Mouse (Mus musculus): ENCODE measurements around the gene Yap1.

DNA sequence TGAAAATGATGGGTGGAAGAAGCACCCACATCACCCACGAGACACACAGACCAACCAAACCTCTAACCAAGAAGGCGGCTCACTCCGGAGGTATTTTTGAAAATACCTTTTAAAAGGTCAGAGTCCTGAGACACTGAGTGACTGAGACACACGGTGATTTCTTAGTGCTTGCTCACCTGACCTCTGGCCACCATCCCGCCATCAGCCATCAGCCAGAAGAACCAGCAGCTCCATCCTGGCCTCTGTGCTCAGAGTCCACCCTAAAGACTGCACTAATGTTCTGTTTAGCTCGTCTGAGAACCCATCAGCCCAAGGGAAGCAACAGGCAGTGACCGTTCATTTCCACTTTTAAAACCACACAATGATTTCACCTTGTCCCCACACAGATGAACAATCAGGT, 41.5 kb downstream of the Yap1 start:
- no peak for TF ChIP-seq POLR2A (IDR thresholded peaks at IDR 0.05; ENCODE audit: low read depth, low read length)
- TF ChIP-seq CTCF (IDR thresholded peaks at IDR 0.05; ENCODE audit: extremely low read depth, insufficient read length, insufficient replicate concordance, low read depth, low read length) = no peak

Data from small intestine, adult 2 months (tissue).